Mouse (Mus musculus) gastrocnemius, adult 2 months (tissue): ENCODE measurements around the gene Cux1. TPM values are rescaled to one million over a fixed set of nuclear protein-coding genes. Genes with fewer than 3 reads are reported as not detected.

Experiments used
- DNase-seq: peaks from one replicate; pipeline ENCODE4 v3.0.0; 2022
- H3K27ac ChIP-seq: fragments of 200-600 bp; 2 replicates; pipeline ENCODE4 v1.8.1; 2022; ENCODE audit warnings: mild to moderate bottlenecking
- H3K4me3 ChIP-seq: fragments of 200-600 bp; 2 replicates; pipeline ENCODE4 v1.8.1; 2022; ENCODE audit warnings: mild to moderate bottlenecking, moderate library complexity
- CTCF ChIP-seq: fragments of 200-600 bp; IDR thresholded peaks from 2 replicates; pipeline ENCODE4 v1.8.1; 2022; ENCODE audit warnings: antibody characterized with exemption, mild to moderate bottlenecking, moderate library complexity
- intact Hi-C: fragments of 180-260 bp; cut with DNase I; formaldehyde crosslinking; loops from one replicate; pipeline ENCODE4 v1.15.1; 2025
- total RNA-seq, 2 experiments: library from RNA; stranded (reverse); gene quantifications; 2 replicates each; pipeline ENCODE4 v1.2.3; 2021

Gene Cux1
- total RNA-seq, 2 experiments from 2014 or later: 80.9 to 88.2 TPM

DNA sequence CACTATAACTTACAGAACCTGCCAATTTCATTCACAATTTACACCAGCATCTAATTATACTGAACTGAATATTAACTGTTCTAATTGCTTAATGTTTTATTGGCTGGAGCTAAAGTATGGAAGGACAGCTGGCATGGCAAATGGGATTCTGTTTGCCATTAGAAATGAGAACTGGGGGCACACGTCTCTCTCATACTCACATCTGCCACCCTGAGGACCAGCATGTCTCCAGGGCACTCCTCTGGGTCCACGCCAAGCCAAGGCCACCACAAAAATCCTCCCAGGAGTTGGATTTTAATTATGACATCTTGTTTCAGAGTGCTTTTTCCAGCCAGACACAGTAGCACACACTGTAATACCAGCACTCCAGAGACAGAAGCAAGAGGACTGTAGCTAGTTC is 18.5 kb downstream of the Cux1 start:
- intact Hi-C loops: no loop called here
- DNase-seq: no peak
- Histone ChIP-seq H3K27ac (no peak overlapping the region), H3K4me3 (no peak overlapping the region)
- no peak for TF ChIP-seq CTCF

DNA sequence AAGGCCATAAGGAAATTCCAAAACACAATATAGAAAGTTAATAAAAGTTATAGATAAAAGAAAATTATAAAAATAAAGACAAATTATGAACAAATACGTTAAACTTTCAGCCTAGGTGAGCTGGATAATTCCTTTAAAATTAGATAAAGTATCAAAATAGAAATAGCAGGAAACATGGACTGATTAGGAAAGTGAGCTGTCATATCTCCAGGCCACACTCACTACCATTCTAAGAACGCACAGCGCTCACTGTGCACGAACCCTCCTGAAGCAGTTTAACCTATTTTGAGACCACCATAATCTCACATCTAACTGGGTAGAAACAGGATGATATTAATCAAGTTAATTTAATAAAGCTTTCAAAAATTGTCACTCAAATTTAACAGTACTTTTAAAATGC is 22.2 kb downstream of the Cux1 start:
- H3K27ac ChIP-seq: no peak overlapping the region
- no peak overlapping the region for H3K4me3 ChIP-seq
- DNase-seq: no peak
- TF ChIP-seq CTCF: no peak
- intact Hi-C loops: no loop called here

DNA sequence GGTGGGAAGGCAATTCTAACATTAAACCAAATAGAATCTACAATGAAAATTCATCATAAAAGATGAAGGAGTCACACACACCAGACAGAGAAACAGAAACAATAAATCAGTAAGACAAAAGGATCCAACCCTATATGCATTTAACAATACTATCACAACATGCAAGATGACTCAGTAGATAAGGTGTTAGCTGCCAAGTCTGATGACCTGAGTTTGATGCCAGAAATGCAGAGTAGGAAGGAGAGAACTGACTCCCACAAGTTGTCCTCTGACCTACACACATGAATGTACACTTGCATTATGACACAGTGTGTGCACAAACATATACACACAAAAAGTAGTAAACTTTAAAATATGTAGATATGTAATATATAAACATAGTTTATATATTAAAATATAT is 24.1 kb downstream of the Cux1 start:
- intact Hi-C loops: no loop called here
- no peak for TF ChIP-seq CTCF
- DNase-seq: no peak
- no peak overlapping the region for H3K4me3 ChIP-seq
- no peak overlapping the region for H3K27ac ChIP-seq

DNA sequence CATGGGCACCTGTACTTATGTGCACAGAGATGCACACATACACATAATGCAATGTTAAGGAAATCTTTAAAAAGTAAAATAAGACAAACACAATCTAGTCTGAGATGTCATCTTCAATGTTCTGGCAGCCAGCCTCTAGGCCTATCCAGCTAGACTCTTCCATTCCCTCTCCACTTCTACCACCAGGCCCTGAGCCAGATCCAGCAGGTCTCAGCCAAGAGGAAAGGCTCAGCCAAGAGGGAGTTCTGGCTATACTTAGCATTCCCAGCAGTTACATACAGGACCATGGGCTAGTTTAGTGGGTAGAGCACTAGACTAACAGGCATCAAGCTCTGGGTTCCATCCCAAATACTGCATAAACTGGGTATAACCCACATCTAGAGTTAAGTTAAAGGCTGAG is 26.3 kb downstream of the Cux1 start:
- DNase-seq: peak; percentile 91
- H3K27ac ChIP-seq: peak overlapping the region; percentile 77
- peak overlapping the region; percentile 3; the same call in 1 of the 2 replicates for H3K4me3 ChIP-seq
- intact Hi-C loops: loop anchor here (2.0 kb wide), 1 partner anchor 16 kb away; no protein-coding TSS in a partner anchor
- no peak for TF ChIP-seq CTCF

DNA sequence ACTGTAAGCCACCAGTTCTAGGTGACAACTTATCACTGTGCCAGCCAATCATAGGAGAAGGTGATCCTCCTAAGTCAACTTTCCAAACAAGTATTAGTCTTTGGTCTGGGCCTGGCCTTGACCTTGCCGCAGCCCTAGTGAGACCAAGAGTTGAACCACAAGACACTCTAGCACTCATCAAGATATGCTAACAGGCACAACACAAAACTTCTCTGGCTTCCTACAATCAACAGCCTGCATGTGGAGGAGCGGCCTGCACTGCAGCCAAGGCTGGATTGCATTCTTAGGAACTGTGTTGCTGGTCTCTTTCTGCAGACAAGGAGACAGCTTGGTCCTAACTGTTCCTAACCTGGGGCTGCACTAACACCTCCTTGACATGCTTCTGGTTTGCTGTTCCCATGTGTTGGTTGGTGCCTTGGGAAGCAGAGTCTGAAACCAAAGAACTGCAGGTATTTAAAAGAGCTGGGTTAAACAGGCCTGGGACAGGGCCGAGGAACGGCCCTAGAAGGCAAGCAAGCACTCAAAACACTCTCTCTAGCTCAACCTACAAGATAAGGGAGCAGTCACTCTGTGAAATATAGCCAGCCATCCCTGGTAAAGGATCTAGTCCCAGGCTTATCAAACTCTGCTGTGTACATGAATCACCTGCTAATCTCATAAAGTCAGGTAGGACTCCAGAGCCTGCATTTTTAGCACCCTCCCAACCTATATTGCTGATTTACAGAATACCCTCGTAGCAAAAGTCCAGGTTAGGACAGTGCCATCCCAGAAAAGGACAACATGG is 27.0 kb downstream of the Cux1 start:
- no peak for DNase-seq
- intact Hi-C loops: loop anchor here (2.0 kb wide), 1 partner anchor 17 kb away; no protein-coding TSS in a partner anchor
- Histone ChIP-seq H3K4me3 (peak overlapping the region; percentile 3; the same call in 1 of the 2 replicates), H3K27ac (peak overlapping the region; percentile 77)
- TF ChIP-seq CTCF: no peak

DNA sequence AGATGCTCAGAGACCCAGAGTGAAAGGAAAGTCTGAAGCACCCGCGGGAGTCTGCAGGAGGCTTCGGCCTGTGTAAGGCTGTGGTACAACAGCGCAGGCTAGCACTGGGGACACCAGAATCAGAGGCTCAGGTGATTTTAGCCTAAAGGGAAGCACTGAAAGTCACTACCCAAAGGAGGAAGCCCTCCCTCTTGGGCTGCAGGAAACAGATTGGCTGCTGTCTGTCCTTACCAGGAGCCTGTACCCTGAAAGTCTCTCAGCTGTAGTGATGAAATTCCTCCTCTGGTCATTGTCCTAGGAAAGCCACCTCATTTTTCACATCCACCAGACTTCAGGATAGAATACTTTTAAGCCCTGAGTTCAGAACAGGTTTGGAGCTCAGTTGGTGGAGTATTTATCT is 30.5 kb downstream of the Cux1 start:
- no peak for DNase-seq
- TF ChIP-seq CTCF: no peak
- intact Hi-C loops: no loop called here
- Histone ChIP-seq H3K4me3 (no peak overlapping the region), H3K27ac (no peak overlapping the region)

DNA sequence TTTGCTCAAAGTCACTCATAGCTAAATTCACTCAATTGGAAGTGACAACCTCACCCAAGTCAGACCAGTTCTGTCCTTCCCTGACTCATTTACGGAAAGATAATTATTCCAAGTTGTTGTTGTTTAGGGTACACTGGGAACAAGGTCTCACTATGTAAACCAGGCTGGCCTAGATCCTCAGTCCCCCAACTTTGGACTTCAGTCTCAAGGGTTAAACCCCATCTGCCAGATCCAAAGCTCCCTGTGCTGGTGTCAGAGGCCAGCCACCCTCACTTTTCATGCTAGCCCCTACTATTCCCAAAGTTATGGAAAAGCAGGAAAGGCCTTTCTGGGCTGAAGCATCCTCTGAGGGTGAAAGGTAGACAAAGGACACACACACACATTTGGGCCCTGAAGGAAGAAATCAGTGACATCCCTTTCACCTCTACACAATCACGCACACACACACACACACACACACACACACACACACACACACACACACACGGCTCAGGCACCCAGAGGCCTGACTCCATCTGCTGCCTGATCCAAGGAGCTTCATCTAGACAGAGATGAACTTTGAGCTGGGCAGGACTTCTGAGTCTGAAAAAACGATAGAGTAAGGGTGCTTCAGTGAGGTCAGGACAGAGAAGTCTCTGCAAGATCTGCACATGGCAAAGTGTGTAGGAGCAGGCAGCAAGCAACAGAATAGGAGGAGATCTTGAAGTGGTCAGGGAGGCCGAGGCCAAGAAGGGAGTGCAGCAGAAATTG is 31.1 kb downstream of the Cux1 start:
- H3K4me3 ChIP-seq: no peak overlapping the region
- intact Hi-C loops: no loop called here
- DNase-seq: no peak
- TF ChIP-seq CTCF: no peak
- H3K27ac ChIP-seq: no peak overlapping the region

DNA sequence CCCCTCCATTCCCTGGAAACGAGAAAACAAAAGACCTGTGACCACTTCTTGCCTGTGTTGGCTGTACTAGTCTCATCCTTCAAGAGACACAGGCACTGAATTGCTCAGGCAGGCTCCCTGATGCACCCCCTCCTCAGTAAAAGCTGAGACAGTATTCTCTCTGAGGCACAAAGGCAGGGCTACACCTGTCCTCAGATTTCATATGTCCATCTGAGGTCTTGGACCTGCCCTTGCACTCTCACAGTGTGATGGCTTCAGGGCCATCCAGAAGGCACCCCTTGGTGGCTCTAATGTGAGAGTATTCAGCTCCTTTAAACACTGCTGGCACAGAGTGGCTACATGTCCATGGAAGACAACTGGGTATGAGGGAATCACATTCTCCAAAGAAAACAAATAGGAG is 32.1 kb downstream of the Cux1 start:
- intact Hi-C loops: no loop called here
- H3K27ac ChIP-seq: no peak overlapping the region
- TF ChIP-seq CTCF: no peak
- no peak overlapping the region for H3K4me3 ChIP-seq
- no peak for DNase-seq

DNA sequence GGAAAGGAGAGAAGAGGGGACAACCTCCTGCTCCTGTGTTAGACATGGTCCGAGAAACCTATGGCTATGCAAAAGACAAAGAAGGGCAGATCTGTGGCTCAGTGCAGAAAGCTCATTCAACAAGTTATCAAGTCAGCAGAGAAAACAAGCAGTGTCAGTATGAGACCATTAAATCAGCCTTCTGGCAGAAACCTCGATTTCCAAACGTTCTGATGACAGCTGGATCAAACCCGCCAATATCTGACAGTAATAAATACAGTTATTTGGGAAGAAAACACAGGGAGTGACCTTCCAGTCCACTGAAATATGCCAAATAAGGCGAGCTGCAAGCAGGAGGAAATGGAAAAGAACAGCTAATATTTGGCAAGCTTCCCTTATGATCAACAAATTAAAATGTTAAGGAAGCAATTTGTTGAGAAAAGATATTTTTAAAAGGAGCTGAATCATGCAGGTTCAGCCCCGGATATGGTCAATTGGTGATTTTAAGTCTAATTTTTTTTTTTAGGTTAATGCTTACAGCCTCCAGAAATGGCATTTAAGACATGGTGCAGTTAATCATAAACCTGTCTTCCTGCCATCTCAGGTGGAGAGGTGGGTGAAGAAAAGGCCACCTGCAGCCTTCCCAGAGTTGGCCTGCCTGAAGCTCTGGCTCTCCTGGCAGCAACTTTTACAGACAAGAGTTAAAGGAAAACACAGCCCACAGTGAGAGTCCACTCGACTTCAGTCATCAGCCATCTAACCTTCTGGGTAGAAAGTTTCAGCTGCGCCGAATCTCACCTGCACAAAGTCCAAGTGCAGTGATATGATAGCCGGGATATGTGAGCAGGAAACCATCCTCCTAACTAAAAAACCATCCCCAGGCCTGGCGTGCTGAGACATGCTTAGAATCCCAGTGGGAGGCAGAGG is 33.7 kb downstream of the Cux1 start:
- intact Hi-C loops: no loop called here
- no peak for DNase-seq
- H3K27ac ChIP-seq: peak overlapping the region; percentile 29; the same call in 1 of the 2 replicates
- no peak for TF ChIP-seq CTCF
- no peak overlapping the region for H3K4me3 ChIP-seq

DNA sequence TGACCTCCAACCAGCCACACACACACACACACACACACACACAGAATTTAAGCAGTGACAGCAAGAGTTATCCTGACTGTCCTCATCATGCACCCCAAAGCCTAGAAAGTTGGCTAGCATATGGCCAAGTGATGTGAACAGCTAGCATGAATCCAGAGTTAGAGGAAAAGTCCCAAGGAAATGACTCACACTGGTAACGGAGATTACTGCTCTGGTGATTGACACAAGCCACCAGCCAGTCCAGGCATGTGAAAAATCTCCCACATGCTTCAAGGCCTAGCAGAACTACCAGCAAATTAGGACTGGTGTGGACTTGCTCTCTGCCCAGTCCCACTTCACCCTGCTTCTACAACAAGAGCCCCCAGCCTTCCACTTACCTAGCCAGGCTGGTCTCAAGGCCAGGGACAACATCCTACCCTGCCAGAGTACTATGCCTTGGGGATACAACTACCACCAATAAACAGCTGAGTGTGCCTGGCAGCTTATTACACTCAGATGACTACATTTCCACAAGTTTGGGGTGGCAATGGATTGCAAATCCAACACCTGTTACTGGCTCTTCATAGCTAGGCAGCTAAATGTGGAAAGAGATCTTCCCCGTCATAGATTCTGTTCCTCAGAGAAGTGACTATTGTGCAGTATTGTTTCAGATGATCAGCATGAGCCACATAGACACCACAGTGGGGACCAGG is 35.5 kb downstream of the Cux1 start:
- intact Hi-C loops: no loop called here
- H3K4me3 ChIP-seq: no peak overlapping the region
- H3K27ac ChIP-seq: peak overlapping the region; percentile 86
- no peak for DNase-seq
- no peak for TF ChIP-seq CTCF

DNA sequence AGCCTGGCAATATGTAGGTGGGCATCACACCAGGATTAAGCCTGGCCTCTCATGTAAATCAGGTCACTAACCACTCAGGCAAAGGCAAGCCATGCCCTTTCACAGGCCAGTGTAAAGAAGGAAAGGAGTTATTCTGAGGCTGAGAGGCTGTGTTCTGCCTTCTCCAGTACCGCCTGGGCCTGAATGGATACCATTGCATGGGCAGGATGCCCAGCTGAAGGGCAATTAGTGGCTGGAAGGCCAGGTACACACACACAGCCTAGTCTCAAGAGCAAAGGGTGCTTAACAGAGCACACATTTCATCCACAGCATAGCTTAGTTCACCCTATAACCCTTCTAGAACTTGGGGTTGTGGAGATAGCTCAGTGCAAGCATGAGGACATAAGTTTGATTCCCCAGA is 36.4 kb downstream of the Cux1 start:
- intact Hi-C loops: no loop called here
- Histone ChIP-seq H3K4me3 (no peak overlapping the region), H3K27ac (peak overlapping the region; percentile 86)
- no peak for TF ChIP-seq CTCF
- peak; percentile 87 for DNase-seq

DNA sequence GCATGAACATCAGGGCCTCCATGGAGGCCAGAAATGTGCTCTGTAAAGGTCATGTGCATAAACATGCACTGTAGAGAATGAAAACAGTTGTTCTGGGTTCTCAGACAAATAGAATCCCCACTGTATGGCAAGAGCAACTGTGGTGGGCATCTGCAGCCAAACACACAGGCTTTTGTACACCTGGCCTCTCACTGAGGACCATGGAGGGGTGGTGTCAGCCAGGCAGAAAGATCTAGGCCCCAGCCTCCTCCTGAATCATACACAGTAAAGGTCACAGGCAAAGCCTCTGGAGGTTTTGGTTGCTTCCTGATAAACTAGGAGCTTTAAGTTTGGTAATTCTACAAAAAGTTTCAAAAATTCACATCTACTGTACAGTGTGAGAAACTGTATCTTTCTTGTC is 38.1 kb downstream of the Cux1 start:
- H3K4me3 ChIP-seq: no peak overlapping the region
- H3K27ac ChIP-seq: peak overlapping the region; percentile 86
- no peak for DNase-seq
- intact Hi-C loops: no loop called here
- no peak for TF ChIP-seq CTCF
